Mouse (Mus musculus) CD4-positive, CD25-positive, alpha-beta regulatory T cell, adult 4 months (primary cell): ENCODE results near the gene Farp2. TPM values are rescaled to one million over a fixed set of nuclear protein-coding genes. Genes with fewer than 3 reads are reported as not detected.
A peak's percentile ranks its signal among the peaks of the same experiment; 100 is the strongest.
"Not testable (repeated sequence)": the region's sequence is repeated elsewhere in the genome, so short reads cannot be mapped to it uniquely, and the experiment has no call there.

Experiments used
- ATAC-seq: one replicate; pipeline ENCODE4 v1.8.0; 2017
- polyA plus RNA-seq, 2 experiments: library from polyadenylated mRNA; unstranded; fragments of 100-300 nt; shearing (Covaris generic); gene quantifications; one replicate each; pipeline ENCODE4 v1.2.1; 2017

Farp2 gene
- polyA plus RNA-seq: 1 to 10 TPM in 1 of 2 experiments, under 1 TPM in 1; 0.51 to 2.1 TPM

DNA sequence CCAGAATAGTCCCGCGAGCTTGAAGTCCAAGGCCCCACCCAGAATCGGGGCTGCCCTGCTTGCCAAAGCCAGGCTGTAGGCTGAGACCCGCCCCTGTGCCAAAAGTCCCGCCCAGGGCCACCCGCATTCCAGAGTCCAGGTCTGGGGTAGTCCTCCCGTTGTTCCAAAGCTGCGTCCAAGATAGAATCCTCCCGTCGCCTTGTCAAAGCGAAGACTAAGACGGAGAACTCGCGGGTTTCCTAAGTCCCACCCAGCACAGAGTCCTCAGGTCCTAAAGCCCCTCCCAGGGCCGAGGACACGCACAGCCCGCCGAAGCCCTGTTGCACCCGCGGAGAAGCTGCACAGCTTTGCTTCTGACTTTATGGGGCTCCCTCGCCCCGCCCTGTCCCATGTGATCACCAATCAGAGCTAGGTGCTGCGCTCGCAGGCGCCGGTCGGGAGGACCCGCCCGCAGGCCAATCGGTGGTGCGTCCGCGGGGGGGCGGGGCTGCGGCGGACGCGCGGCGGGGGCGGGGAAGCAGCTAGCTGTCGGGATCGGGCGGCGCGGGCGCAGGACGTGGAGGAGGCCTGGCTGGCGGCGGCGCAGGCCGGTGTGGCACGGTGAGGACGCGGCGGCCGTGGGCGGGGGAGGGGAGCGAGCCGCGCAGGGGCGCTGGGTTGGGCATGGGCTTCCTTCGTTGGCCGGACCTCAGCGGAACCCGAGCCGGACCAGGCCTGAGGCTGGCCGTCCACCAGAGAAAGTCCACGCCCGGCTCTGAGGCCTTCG, at the start of gene Farp2:
Gene Farp2, plus strand, starts transcription at position 495 of the 766 bp plus-strand sequence.
- ATAC-seq: peak; percentile 97

- ATAC-seq: no peak
Observed at GRCm38 (mm10) chr1:93465066-93465465, 46.8 kb upstream of the Farp2 start.

DNA sequence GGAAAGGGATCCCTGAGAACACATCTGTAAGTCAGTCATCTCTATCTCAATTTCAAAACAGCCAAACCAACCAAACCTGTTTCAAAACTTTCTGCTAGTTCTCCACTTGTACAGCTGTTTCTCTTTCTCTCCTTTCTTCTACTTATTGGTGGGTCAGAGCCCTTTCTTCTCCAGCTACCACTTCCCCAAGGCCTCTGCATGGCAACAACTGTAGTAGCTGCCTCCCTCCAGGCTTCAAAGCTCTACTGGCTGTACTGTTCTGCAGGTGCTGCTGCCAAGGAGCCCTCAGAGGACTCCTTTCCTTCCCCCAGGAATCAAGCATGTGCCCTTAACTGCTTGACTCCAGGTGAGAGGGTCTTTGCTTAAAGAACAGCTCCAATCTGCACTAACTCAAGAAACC, 46.1 kb upstream of the Farp2 start:
- ATAC-seq: no peak

DNA sequence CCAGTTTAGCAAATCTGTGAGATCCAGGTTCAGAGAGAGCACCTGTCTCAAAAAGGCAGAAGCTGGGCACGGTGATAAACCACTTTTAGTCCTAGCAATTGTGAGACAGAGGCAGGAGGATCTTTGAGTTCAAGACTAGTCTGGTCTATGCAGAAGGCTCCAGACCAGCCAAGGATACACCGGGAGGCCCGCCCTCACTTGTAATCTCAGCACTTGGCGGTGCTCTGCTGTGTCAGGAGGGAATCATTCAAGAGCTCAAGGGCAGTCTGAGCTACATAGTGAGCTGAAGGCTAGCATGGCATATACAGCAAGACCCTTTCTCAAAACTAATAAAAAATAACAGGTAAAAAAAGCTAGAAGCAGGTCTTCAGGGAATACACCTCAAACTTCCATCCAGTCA, 43.3 kb upstream of the Farp2 start:
- ATAC-seq: no peak

GRCm38 (mm10) chr1:93475694-93476093, 36.2 kb upstream of the Farp2 start:
- ATAC-seq: no peak

DNA sequence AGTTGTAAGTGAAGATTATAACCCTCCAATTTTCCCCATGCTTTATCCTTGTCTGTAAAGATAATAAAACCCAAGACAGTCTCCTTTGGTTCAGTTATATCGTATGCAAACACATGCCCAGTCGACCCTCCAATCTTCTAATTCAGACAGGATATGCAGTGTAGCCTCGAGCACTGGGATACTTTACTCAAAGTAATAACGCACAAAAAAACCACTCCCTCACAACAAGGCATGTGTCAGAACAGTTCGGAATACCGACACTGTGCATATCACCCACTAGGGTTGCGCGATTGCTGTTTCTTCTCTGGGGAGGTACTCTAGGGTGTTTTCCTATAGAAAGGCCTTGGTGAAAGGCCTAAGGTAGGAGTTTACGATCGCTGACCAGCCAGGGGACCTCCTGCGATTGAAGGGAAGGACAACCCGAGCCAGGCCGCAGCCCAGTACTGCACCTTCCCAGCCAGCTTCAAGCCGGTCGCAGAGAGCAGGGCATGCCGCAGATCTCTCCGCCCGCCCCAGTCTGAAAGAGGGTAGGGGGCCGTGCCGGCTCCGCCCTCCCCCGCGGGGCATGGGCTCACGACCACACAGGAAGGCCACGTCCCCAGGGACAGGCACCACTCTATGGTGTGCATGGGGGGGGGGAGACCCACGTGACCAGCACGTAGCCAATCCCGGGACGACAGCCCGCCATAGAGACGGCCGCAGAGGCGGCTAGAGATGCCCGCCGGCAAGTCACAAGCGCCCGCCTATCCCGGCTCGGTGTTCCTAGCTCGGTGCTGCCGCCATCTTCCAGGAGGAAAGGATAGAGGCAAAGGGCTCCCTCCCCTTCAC, 33.9 kb upstream of the Farp2 start:
- peak; percentile 78 for ATAC-seq

DNA sequence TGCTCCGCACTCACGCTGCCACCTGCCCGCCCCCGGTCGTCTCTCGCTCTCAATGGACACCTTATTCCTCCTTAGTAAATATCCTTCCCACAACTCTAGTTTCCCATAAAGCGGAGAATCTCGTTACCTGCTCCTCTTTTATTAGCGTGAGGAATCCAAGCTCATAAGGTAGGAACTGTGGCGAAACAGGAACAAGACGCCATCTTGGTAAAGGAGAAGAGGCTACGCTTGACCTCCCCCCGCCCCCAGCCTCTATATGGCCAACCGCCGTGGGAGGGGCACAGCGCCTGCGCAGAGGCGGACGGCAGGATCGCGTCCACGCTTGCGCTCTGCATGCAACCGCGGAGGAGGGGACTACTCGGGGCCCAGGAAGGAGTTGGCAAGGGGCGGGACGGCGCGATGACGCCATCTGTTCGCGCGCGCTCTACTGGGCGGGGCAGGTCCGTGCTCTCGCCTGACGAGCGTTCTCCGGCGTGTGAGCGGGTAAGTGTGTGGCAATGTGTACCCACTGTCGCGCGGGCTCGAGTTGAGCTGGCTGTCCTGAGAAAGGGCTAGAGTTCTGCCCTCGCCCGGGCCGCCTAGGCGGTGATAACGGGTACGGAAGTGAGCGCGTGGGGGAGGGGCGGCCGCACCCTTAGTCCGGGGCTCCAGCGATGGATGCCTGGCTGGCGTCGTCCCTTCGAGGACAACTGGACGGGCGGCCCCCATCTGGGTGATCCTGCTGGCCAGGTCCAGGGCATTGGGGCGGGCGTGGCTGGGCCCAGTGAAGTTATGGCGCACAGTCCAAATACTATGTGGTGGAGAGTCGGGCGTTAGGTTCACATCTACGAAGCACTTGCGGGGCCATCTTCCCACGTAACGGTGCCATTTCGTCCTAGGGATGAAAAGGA, 33.0 kb upstream of the Farp2 start, which contains the start of gene Hdlbp:
Gene Hdlbp, minus strand, starts transcription at position 230 of the 890 bp plus-strand sequence.
- peak; percentile 78 for ATAC-seq

DNA sequence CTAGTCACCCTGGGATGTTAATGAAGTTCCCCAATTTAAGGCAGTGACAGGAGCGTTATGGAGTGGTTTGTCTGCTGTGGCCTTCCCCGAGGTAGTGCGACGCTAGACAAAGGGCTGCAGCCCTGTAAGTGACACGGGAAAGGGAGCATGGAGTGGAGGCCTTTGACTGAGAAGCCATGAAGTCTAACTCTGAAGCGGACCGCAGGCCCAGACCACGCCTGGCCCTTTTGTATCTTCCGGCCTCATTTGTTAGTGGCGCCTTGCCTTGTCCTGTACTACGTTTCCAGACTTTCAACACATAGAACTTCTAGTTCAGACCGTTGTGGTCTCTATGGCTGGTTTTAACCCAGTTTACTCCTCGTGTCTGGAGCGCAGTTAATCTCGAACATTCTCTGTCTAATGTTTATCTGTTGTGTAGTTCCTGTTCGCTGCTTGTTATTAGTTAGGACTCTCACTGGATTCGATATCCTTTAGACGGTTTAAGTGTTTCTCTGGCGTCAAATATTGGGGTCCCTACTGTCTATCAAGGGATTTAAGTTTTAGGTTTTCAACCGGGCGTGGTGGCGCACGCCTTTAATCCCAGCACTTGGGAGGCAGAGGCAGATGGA, 32.3 kb upstream of the Farp2 start:
- no peak for ATAC-seq

DNA sequence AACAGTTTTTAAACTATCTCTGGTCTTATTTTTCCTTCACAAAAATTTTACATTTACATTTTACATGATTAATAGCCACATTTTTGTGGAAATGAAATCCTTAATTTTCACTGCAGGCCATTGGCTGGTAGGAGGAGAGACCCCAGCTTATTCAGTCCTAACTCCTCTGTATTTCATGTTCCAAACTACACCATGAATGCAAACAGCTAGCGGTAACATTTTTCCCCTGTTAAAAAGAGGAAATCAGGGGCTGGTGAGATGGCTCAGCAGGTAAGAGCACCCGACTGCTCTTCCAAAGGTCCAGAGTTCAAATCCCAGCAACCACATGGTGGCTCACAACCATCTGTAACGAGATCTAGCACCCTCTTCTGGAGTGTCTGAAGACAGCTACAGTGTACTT, 25.6 kb upstream of the Farp2 start:
- not testable (repeated sequence) for ATAC-seq

- ATAC-seq: no peak
Observed at GRCm38 (mm10) chr1:93495312-93495711, 16.6 kb upstream of the Farp2 start.

- peak; percentile 38 for ATAC-seq
Observed at GRCm38 (mm10) chr1:93506944-93507676, 4.8 kb upstream of the Farp2 start.

DNA sequence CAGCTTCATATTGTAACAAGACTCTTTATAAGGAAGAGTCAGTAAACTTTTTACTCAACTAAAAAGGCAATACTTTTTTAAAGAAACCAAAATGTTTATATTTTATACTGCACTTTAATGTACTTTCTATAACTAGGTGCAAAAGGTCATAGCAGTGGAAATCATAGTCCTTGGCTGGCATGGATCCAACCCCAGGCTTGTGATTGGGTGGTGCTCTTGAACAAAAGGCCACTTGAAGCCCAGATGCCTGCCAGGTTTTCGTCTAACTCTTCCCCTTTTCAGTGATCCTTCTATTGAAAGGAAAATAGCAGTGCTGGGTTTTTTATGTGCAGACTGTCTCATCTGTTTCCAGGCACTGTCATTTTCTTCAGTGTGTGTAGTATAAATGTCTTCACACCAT, 3.3 kb upstream of the Farp2 start:
- not testable (repeated sequence) for ATAC-seq

DNA sequence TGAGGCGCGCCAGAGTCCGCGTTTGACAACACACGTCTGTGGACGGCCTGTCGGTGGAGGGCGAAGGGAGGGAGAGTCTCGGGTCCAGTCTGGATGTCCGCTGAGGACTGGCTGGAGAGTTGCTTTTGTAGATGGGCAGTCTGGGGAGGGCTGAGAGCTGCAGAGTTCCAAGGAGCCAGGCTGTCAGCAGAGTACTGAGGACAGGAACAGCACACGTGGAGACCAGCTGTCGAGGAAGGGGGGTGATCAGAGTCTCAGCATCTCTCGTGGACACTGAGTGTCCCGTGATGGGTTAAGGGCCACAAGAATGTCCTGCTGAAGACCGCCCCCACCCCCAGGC, 442 bp downstream of the Farp2 start:
- ATAC-seq: no peak

DNA sequence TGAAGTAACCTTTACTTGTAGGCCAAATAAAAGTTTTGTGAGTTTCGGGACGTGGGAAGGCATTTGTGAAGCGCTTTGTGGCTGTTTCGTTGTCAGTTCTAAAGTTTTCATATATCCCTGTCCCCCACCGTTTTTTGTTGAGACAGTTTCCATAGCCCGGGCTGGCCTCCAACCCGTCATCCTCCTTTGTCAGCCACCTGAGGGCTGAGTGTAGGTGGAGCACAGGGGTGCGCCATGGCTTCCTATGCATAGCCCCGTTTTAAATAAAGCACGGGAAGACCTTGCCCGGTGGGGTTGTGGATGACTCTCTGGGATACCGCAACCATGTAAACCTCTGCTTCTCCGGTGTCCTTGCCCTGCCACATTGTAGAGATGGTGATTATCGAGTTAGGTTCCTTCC, 1.3 kb downstream of the Farp2 start:
- ATAC-seq: no peak

- no peak for ATAC-seq
Observed at GRCm38 (mm10) chr1:93521491-93521890, 9.6 kb downstream of the Farp2 start.

DNA sequence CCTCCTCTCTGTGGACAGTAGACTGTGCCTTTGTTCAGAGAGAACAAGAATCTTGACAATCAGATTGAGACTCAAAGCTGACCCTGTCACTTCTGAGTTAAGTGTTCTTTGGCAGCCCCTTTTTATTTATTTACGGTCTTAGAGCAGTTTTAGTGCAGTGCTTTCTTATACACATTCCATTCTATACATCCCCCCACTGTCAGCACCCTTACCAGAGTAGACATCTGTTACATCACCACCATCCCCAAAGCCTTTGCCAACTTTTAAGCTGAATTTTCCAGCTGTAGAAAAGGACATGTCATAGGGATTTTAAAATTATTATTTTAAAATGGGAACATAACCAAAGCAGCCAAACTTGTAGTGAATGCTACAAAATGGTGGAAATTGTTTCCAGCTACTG, 10.4 kb downstream of the Farp2 start:
- ATAC-seq: no peak

DNA sequence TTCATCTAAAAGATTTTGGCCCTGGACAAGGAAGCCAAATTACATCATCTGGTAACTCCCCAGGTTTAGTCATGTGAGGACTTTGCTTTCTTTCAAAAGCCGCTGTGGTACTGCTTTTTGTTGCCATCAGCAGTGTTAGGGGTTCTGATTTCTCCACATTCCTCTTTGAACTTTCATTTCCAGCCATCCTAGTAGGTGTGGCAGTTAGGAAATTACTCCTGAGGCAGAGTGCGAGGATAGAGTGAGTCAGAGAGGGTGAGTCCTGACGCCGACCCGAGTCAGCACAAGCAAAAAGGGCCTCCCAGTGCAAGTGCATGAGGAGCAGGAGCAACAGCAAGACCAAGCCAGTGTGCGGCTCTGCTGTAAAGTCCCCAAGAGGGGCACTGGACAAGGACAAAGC, 17.9 kb downstream of the Farp2 start:
- no peak for ATAC-seq

DNA sequence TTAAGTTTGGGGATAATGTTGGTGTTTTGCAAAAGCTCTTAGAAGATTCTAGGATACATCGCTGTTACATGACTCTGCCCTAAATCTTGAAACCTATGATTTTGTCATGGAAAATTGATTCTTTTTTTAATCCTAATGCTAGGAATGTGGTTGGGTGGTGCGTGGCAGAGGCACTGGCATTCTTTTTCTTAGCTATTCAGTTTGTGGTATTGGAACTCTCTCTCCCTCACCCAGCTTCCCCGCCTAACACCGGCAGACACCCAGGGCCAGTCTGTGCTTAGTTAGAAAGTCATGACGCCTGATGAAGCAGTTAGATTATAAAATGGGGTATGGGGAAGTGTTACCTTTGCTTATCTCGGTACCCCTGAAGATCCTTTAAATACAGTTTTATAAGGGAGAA, 25.3 kb downstream of the Farp2 start:
- ATAC-seq: no peak

GRCm38 (mm10) chr1:93543196-93543595, 31.3 kb downstream of the Farp2 start:
- ATAC-seq: no peak

GRCm38 (mm10) chr1:93547286-93547685, 35.4 kb downstream of the Farp2 start:
- no peak for ATAC-seq

GRCm38 (mm10) chr1:93551427-93551826, 39.5 kb downstream of the Farp2 start:
- ATAC-seq: no peak

DNA sequence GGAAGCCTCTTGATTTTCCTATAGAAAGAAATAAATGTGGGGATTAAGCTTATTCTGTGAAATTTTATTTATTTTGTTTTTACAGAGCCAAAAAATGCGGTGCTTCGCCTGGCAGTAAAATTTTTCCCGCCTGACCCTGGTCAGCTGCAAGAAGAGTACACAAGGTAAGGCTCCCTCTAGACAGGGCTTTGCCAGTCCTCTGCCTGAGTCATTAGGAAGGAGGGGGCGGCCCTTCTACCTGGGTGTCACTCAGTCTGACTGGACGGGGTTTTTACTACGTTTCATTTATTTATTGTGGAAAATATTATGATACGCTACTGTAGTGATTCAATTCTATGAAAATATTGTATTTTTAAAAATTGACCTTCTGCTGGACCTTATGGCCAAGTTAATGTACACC, 51.3 kb downstream of the Farp2 start:
- no peak for ATAC-seq
